Mouse (Mus musculus): ENCODE data around the gene Faah.

The Faah gene

GRCm38 (mm10) chr4:115996729-115997128 is 21.0 kb downstream of the Faah start:
- no peak for DNase-seq

GRCm38 (mm10) chr4:115995376-115995730 is 22.4 kb downstream of the Faah start:
- DNase-seq: no peak

GRCm38 (mm10) chr4:115994662-115995375 is 22.9 kb downstream of the Faah start:
- DNase-seq: no peak

- DNase-seq: no peak
Measured at GRCm38 (mm10) chr4:115989382-115989781, 28.3 kb downstream of the Faah start.

GRCm38 (mm10) chr4:115987858-115988530 is 29.7 kb downstream of the Faah start:
- DNase-seq: no peak

- DNase-seq: no peak
Measured at GRCm38 (mm10) chr4:115987436-115987835, 30.3 kb downstream of the Faah start.

- peak; percentile 49 for DNase-seq
Measured at GRCm38 (mm10) chr4:115984967-115985366, 32.8 kb downstream of the Faah start.

- DNase-seq: peak; percentile 90
Measured at GRCm38 (mm10) chr4:115984111-115984510, 33.6 kb downstream of the Faah start.

- DNase-seq: peak; percentile 86
Measured at GRCm38 (mm10) chr4:115980676-115981075, 37.0 kb downstream of the Faah start.

- peak; percentile 57 for DNase-seq
Measured at GRCm38 (mm10) chr4:115979437-115979836, 38.3 kb downstream of the Faah start.

- DNase-seq: no peak
Measured at GRCm38 (mm10) chr4:115978911-115979310, 38.8 kb downstream of the Faah start.

GRCm38 (mm10) chr4:115972543-115972942 is 45.2 kb downstream of the Faah start:
- no peak for DNase-seq

- DNase-seq: no peak
Measured at GRCm38 (mm10) chr4:115964446-115964845, 53.3 kb downstream of the Faah start.

GRCm38 (mm10) chr4:115963751-115964150 is 54.0 kb downstream of the Faah start:
- DNase-seq: no peak

GRCm38 (mm10) chr4:115962671-115963412 is 54.9 kb downstream of the Faah start:
- peak; percentile 86 for DNase-seq

- DNase-seq: no peak
Measured at GRCm38 (mm10) chr4:115961991-115962390, 55.7 kb downstream of the Faah start.

- no peak for DNase-seq
Measured at GRCm38 (mm10) chr4:115959546-115959945, 58.2 kb downstream of the Faah start.

GRCm38 (mm10) chr4:115955494-115955775 is 62.3 kb downstream of the Faah start:
- DNase-seq: no peak

- peak; percentile 43 for DNase-seq
Measured at GRCm38 (mm10) chr4:115954656-115955493, 62.9 kb downstream of the Faah start.

- no peak for DNase-seq
Measured at GRCm38 (mm10) chr4:115953559-115953958, 64.2 kb downstream of the Faah start.

- peak; percentile 71 for DNase-seq
Measured at GRCm38 (mm10) chr4:115952758-115953157, 65.0 kb downstream of the Faah start.

- peak; percentile 64 for DNase-seq
Measured at GRCm38 (mm10) chr4:115943669-115944314, 73.9 kb downstream of the Faah start.

All from embryo, embryonic 11 days (tissue).